Mouse (Mus musculus): ENCODE measurements around the gene Rpp30. TPM values are rescaled to one million over a fixed set of nuclear protein-coding genes. Genes with fewer than 3 reads are reported as not detected.

Rpp30 gene
- total RNA-seq, 1 experiment = 32.6 TPM

- Histone ChIP-seq H3K4me1 (ENCODE audit: control insufficient read depth in 2 of 2, insufficient read depth in 2 of 2, low read length in 2 of 2, poor library complexity in 1 of 2) (no peaks in the 10 kb centered on the region), H3K4me3 (ENCODE audit: insufficient read depth in 1 of 2, low read depth in 1 of 2, low read length in 2 of 2, poor library complexity in 1 of 2, severe bottlenecking in 1 of 2) (no peak overlapping the region), H3K36me3 (ENCODE audit: control insufficient read depth, insufficient read depth, low read length, poor library complexity, severe bottlenecking) (no peaks in the 10 kb centered on the region), H3K9me3 (ENCODE audit: control insufficient read depth, insufficient read depth, low read depth, low read length) (no peaks in the 10 kb centered on the region), H3K27ac (ENCODE audit: insufficient read depth, low read depth, low read length, poor library complexity, severe bottlenecking) (no peak overlapping the region), H3K9ac (ENCODE audit: insufficient read depth, low read depth, low read length, poor library complexity, severe bottlenecking) (no peak overlapping the region)
- no peak for DNase-seq (ENCODE audit: low read depth, low spot score)
- TF ChIP-seq HCFC1 (IDR thresholded peaks at IDR 0.05; ENCODE audit: borderline replicate concordance, insufficient read depth, low read length) (no peak), MAFK (IDR thresholded peaks at IDR 0.05; ENCODE audit: insufficient read depth, low read depth, low read length) (no peak), ZC3H11A (IDR thresholded peaks at IDR 0.05; ENCODE audit: borderline replicate concordance, low read depth, low read length) (no peak), ZNF384 (IDR thresholded peaks at IDR 0.05; ENCODE audit: low read depth, low read length) (no peak), CHD2 (IDR thresholded peaks at IDR 0.05; ENCODE audit: low read depth, low read length) (no peak)
- in situ Hi-C loops (cut with MboI; ENCODE audit: low sequenced_read_pairs in 2 of 2, unreplicated experiment in 2 of 2) = no loop called here
These were observed 50.2 kb downstream of the Rpp30 start for GRCm38 (mm10) chr19:36133731-36134130.

DNA sequence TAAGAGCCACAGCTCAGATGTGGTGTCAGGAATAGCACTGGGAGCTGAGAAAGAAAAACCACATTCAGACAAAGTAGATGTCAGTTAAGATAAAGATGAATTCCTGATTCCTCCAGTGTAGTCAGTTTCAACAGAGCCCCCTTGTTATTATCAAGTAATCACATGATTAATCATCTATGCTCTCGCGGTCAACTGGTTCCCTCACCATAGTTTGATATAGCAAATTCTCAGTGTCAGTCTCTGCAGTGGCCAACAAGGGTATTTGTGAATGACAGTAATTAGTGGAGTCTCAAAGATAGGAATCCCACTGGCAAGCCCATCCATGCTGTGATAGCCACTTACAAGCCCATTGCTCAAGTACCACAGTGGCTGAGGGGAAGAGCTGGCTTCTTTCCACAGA lies 60.1 kb downstream of the Rpp30 start:
- Histone ChIP-seq H3K9ac (ENCODE audit: insufficient read depth, low read depth, low read length, poor library complexity, severe bottlenecking) (no peak overlapping the region), H3K4me1 (ENCODE audit: control insufficient read depth in 2 of 2, insufficient read depth in 2 of 2, low read length in 2 of 2, poor library complexity in 1 of 2) (no peaks in the 10 kb centered on the region), H3K4me3 (ENCODE audit: insufficient read depth in 1 of 2, low read depth in 1 of 2, low read length in 2 of 2, poor library complexity in 1 of 2, severe bottlenecking in 1 of 2) (no peak overlapping the region), H3K27ac (ENCODE audit: insufficient read depth, low read depth, low read length, poor library complexity, severe bottlenecking) (no peak overlapping the region), H3K36me3 (ENCODE audit: control insufficient read depth, insufficient read depth, low read length, poor library complexity, severe bottlenecking) (no peaks in the 10 kb centered on the region), H3K9me3 (ENCODE audit: control insufficient read depth, insufficient read depth, low read depth, low read length) (no peaks in the 10 kb centered on the region)
- no peak for DNase-seq (ENCODE audit: low read depth, low spot score)
- in situ Hi-C loops (cut with MboI; ENCODE audit: low sequenced_read_pairs in 2 of 2, unreplicated experiment in 2 of 2) = no loop called here
- no peak for TF ChIP-seq ZNF384 (IDR thresholded peaks at IDR 0.05; ENCODE audit: low read depth, low read length)
- no peak for TF ChIP-seq ZC3H11A (IDR thresholded peaks at IDR 0.05; ENCODE audit: borderline replicate concordance, low read depth, low read length)
- TF ChIP-seq HCFC1 (IDR thresholded peaks at IDR 0.05; ENCODE audit: borderline replicate concordance, insufficient read depth, low read length) = no peak
- TF ChIP-seq CHD2 (IDR thresholded peaks at IDR 0.05; ENCODE audit: low read depth, low read length) = no peak
- TF ChIP-seq MAFK (IDR thresholded peaks at IDR 0.05; ENCODE audit: insufficient read depth, low read depth, low read length) = no peak

DNA sequence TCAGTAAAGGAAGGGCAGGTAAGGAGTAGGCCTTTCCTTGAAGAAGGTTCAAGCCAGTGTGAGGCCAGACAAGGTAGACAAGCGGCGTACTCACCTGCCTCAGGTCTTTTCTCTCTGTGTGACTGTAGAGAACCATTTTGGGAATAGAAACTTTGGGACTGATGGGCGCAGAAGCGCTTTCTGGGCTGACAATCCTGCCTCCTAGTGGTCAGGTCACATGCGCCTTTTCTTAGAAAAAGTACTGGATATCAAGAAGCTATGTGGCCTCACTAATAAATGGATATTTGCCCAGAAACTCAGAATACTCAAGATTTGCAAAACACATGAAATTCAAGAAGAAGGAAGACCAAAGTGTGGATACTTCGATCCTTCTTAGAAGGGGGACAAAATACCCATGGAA lies 65.1 kb downstream of the Rpp30 start:
- no peak overlapping the region for H3K4me3 ChIP-seq (ENCODE audit: insufficient read depth in 1 of 2, low read depth in 1 of 2, low read length in 2 of 2, poor library complexity in 1 of 2, severe bottlenecking in 1 of 2)
- no peaks in the 10 kb centered on the region for H3K36me3 ChIP-seq (ENCODE audit: control insufficient read depth, insufficient read depth, low read length, poor library complexity, severe bottlenecking)
- no peak overlapping the region for H3K27ac ChIP-seq (ENCODE audit: insufficient read depth, low read depth, low read length, poor library complexity, severe bottlenecking)
- H3K4me1 ChIP-seq (ENCODE audit: control insufficient read depth in 2 of 2, insufficient read depth in 2 of 2, low read length in 2 of 2, poor library complexity in 1 of 2) = no peaks in the 10 kb centered on the region
- in situ Hi-C loops (cut with MboI; ENCODE audit: low sequenced_read_pairs in 2 of 2, unreplicated experiment in 2 of 2) = no loop called here
- no peaks in the 10 kb centered on the region for H3K9me3 ChIP-seq (ENCODE audit: control insufficient read depth, insufficient read depth, low read depth, low read length)
- no peak overlapping the region for H3K9ac ChIP-seq (ENCODE audit: insufficient read depth, low read depth, low read length, poor library complexity, severe bottlenecking)
- DNase-seq (ENCODE audit: low read depth, low spot score) = no peak
- TF ChIP-seq MAFK (IDR thresholded peaks at IDR 0.05; ENCODE audit: insufficient read depth, low read depth, low read length) (no peak), ZC3H11A (IDR thresholded peaks at IDR 0.05; ENCODE audit: borderline replicate concordance, low read depth, low read length) (peak; percentile 45; the same call in 1 of the 2 replicates), ZNF384 (IDR thresholded peaks at IDR 0.05; ENCODE audit: low read depth, low read length) (no peak), HCFC1 (IDR thresholded peaks at IDR 0.05; ENCODE audit: borderline replicate concordance, insufficient read depth, low read length) (no peak), CHD2 (IDR thresholded peaks at IDR 0.05; ENCODE audit: low read depth, low read length) (no peak)

- in situ Hi-C loops (cut with MboI; ENCODE audit: low sequenced_read_pairs in 2 of 2, unreplicated experiment in 2 of 2) = no loop called here
- H3K9me3 ChIP-seq (ENCODE audit: control insufficient read depth, insufficient read depth, low read depth, low read length) = peaks cover under 1% of the 10 kb centered on the region; the same call in 1 of the 2 replicates
These were observed 66.9 kb downstream of the Rpp30 start for GRCm38 (mm10) chr19:36150241-36151007.

More at GRCm38 (mm10) chr19:36150241-36151007, 66.9 kb downstream of the Rpp30 start:
- no peak overlapping the region for H3K9ac ChIP-seq (ENCODE audit: insufficient read depth, low read depth, low read length, poor library complexity, severe bottlenecking)
- no peak overlapping the region for H3K27ac ChIP-seq (ENCODE audit: insufficient read depth, low read depth, low read length, poor library complexity, severe bottlenecking)
- TF ChIP-seq ZC3H11A (IDR thresholded peaks at IDR 0.05; ENCODE audit: borderline replicate concordance, low read depth, low read length) (no peak), MAFK (IDR thresholded peaks at IDR 0.05; ENCODE audit: insufficient read depth, low read depth, low read length) (no peak), ZNF384 (IDR thresholded peaks at IDR 0.05; ENCODE audit: low read depth, low read length) (no peak), CHD2 (IDR thresholded peaks at IDR 0.05; ENCODE audit: low read depth, low read length) (no peak), HCFC1 (IDR thresholded peaks at IDR 0.05; ENCODE audit: borderline replicate concordance, insufficient read depth, low read length) (no peak)
- H3K36me3 ChIP-seq (ENCODE audit: control insufficient read depth, insufficient read depth, low read length, poor library complexity, severe bottlenecking) = no peaks in the 10 kb centered on the region
- H3K4me3 ChIP-seq (ENCODE audit: insufficient read depth in 1 of 2, low read depth in 1 of 2, low read length in 2 of 2, poor library complexity in 1 of 2, severe bottlenecking in 1 of 2) = no peak overlapping the region
- no peak for DNase-seq (ENCODE audit: low read depth, low spot score)
- no peaks in the 10 kb centered on the region for H3K4me1 ChIP-seq (ENCODE audit: control insufficient read depth in 2 of 2, insufficient read depth in 2 of 2, low read length in 2 of 2, poor library complexity in 1 of 2)

Other genes starting within 250 kb of the Rpp30 start
- gene Htr7, start 26.2 kb upstream of the Rpp30 start, total RNA-seq (2012; rRNA removed) = 0.09 and 0.11 TPM in 2 replicates
- 5.9 and 6.4 TPM in 2 replicates for gene Ankrd1, start 36.4 kb downstream of the Rpp30 start, total RNA-seq (2012; rRNA removed)

All from ES-E14 (cell line).